Mouse (Mus musculus) embryonic facial prominence, embryonic 13.5 days (tissue): Measurements from ENCODE around the gene Prickle3. TPM values are rescaled to one million over a fixed set of nuclear protein-coding genes. Genes with fewer than 3 reads are reported as not detected.

Source experiments
- ATAC-seq: fragments of 200-750 bp; cut with Nextera tagmentation; 2 replicates; pipeline ENCODE4 v1.8.0; 2017; ENCODE audit warnings: low read depth; ENCODE audit not compliant: insufficient number of reproducible peaks, insufficient read depth, low FRiP score, low TSS enrichment
- H3K27ac ChIP-seq: fragments of 300-500 bp; sonication (generic); 2 replicates; pipeline ENCODE4 v1.5.1; 2015; ENCODE audit warnings: moderate library complexity, mild to moderate bottlenecking, inconsistent platforms
- H3K27me3 ChIP-seq: fragments of 300-500 bp; sonication (generic); 2 replicates; pipeline ENCODE4 v1.6.1; 2015; ENCODE audit warnings: mild to moderate bottlenecking, inconsistent platforms
- H3K36me3 ChIP-seq: fragments of 300-500 bp; sonication (generic); 2 replicates; pipeline ENCODE4 v1.6.1; 2015; ENCODE audit warnings: mild to moderate bottlenecking, inconsistent platforms
- H3K4me1 ChIP-seq: fragments of 300-500 bp; sonication (generic); 2 replicates; pipeline ENCODE4 v1.6.1; 2015; ENCODE audit warnings: inconsistent platforms
- H3K4me2 ChIP-seq: fragments of 300-500 bp; sonication (generic); 2 replicates; pipeline ENCODE4 v1.6.1; 2015; ENCODE audit warnings: moderate library complexity, mild to moderate bottlenecking, inconsistent platforms
- H3K4me3 ChIP-seq: fragments of 300-500 bp; sonication (generic); 2 replicates; pipeline ENCODE4 v1.5.1; 2015; ENCODE audit warnings: mild to moderate bottlenecking, inconsistent platforms
- H3K9ac ChIP-seq: fragments of 300-500 bp; sonication (generic); 2 replicates; pipeline ENCODE4 v1.6.1; 2015; ENCODE audit warnings: mild to moderate bottlenecking, inconsistent platforms
- H3K9me3 ChIP-seq: fragments of 300-500 bp; sonication (generic); 2 replicates; pipeline ENCODE4 v1.6.1; 2016; ENCODE audit warnings: inconsistent platforms
- WGBS: fragments of 180-500 bp; shearing (Covaris S2); methylation state at CpG from one replicate; pipeline ENCODE4 v1.1.7; 2015; ENCODE audit warnings: mixed read lengths; 5-methylcytosine and 5-hydroxymethylcytosine counted together
- polyA plus RNA-seq: library from polyadenylated mRNA; unstranded; fragments of >200 nt; fragmentation: Nextera tagmentation; extraction: Ambion mirVana; gene quantifications from 2 replicates; pipeline ENCODE4 v1.2.1, GENCODE M21; 2015

Prickle3 gene
- polyA plus RNA-seq, result 9.9 and 11.8 TPM in 2 replicates

DNA sequence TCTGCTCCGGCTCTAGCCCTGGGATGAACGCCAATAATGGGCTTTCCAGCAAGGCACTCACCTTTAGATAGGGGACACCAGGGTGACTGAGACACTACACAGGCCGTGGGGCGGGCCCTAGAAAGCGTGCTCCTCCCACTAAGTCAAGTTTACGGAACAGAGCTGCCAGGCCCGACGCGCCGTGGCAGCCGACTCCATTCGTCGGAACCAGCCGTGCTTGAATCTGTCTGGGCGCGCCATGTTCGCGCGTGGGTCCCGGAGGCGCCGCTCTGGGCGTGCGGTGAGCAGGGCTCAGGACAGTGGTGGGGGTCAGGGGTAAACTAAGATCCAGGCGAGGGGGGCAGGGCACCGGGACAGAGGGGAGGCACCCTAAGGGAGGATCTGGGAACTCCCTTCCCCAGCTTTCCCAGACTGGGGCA is at the start of gene Prickle3:
TSS of gene Prickle3 (plus strand) at position 40 of the 419 bp plus-strand sequence.
- 0 out of 2 replicates have a peak, but pooled peaks have one; percentile 50 for ATAC-seq
- Histone ChIP-seq H3K9ac (peak within 1 kb of the TSS; percentile 74), H3K4me3 (peak within 1 kb of the TSS; percentile 50), H3K9me3 (no peaks in the 10 kb centered on the region), H3K27ac (peak within 1 kb of the TSS; percentile 69), H3K4me2 (peak within 1 kb of the TSS; percentile 61), H3K36me3 (no peaks in the 10 kb centered on the region), H3K4me1 (0 out of 2 replicates have a peak, but pooled peaks cover 7% of the 10 kb centered on the region), H3K27me3 (no peaks in the 10 kb centered on the region)
- WGBS, result 27% methylated on average over 26 of the region's 26 CpGs

DNA sequence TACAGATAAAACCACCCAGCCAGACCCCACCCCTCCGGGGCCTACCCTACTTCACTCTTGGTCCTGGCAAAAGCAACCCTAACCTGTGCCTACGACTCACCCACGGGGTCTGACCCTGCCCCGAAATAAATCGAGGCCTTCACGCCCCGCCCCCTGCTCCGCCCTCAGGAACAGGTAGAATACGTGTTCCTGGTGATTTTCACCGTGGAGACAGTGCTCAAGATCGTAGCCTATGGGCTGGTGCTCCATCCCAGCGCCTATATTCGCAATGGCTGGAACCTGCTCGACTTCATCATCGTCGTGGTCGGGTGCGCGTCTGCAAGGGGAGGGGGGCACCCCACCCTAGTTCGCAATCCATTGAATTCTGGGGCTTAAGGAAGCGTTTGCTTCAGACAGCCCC is 47.0 kb upstream of the Prickle3 start:
- peak overlapping the region; percentile 44 for H3K4me3 ChIP-seq
- ATAC-seq, result no peak
- H3K27ac ChIP-seq, result no peak overlapping the region
- peak overlapping the region; percentile 61; the same call in 1 of the 2 replicates for H3K9ac ChIP-seq
- peak overlapping the region; percentile 69 for H3K4me2 ChIP-seq
- H3K4me1 ChIP-seq, result no peaks in the 10 kb centered on the region
- no peaks in the 10 kb centered on the region for H3K9me3 ChIP-seq
- no peaks in the 10 kb centered on the region for H3K27me3 ChIP-seq
- H3K36me3 ChIP-seq, result no peaks in the 10 kb centered on the region
- 29% methylated on average over 21 of the region's 21 CpGs for WGBS

DNA sequence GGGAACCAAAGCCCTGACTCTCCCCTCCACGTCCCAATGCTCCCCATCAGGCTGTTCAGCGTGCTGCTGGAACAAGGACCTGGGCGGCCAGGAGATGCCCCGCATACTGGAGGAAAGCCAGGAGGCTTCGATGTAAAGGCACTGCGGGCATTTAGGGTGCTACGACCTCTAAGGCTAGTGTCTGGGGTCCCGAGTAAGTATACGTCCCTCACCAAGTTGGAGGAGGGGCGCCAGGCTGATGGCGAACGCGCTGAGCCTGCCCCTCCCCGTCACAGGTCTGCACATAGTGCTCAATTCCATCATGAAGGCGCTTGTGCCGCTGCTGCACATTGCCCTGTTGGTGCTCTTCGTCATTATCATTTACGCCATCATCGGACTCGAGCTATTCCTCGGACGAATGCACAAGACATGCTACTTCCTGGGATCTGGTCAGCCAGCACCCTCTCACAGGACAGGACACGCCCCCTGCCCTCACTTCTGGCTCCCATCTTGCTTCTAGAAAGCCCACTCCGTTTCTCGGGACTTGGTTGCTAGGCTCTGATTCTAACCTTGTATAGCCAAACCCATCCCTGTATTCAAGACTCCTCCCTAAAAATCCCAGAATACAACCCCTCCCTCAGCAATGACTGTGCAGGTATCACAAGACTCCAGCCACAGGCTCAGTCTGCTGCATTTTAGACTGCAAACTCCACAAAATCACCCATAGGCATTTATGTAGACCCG is 46.4 kb upstream of the Prickle3 start:
- ATAC-seq, result no peak
- peak overlapping the region; percentile 61 for H3K9ac ChIP-seq

GRCm38 (mm10) chrX:7617889-7618551 is 39.0 kb upstream of the Prickle3 start:
- 81% methylated on average over 12 of the region's 12 CpGs for WGBS
- H3K4me1 ChIP-seq, result no peaks in the 10 kb centered on the region
- no peak overlapping the region for H3K27ac ChIP-seq
- H3K9me3 ChIP-seq, result no peaks in the 10 kb centered on the region
- H3K9ac ChIP-seq, result no peak overlapping the region
- H3K27me3 ChIP-seq, result no peaks in the 10 kb centered on the region
- H3K4me3 ChIP-seq, result no peak overlapping the region
- H3K36me3 ChIP-seq, result no peaks in the 10 kb centered on the region
- no peak for ATAC-seq
- H3K4me2 ChIP-seq, result no peak overlapping the region

More for the DNA sequence above, 46.4 kb upstream of the Prickle3 start:
- H3K27me3 ChIP-seq, result no peaks in the 10 kb centered on the region
- WGBS, result 28% methylated on average over 26 of the region's 26 CpGs
- H3K9me3 ChIP-seq, result no peaks in the 10 kb centered on the region
- no peaks in the 10 kb centered on the region for H3K36me3 ChIP-seq
- H3K4me1 ChIP-seq, result no peaks in the 10 kb centered on the region
- no peak overlapping the region for H3K27ac ChIP-seq
- H3K4me3 ChIP-seq, result peak overlapping the region; percentile 44
- H3K4me2 ChIP-seq, result peak overlapping the region; percentile 69

- Histone ChIP-seq H3K4me2 (no peak overlapping the region), H3K9me3 (no peaks in the 10 kb centered on the region), H3K27me3 (no peaks in the 10 kb centered on the region), H3K4me1 (no peaks in the 10 kb centered on the region), H3K9ac (no peak overlapping the region), H3K27ac (no peak overlapping the region), H3K4me3 (no peak overlapping the region), H3K36me3 (no peaks in the 10 kb centered on the region)
- no peak for ATAC-seq
- WGBS, result 87% methylated on average over 6 of the region's 6 CpGs
These were observed 24.5 kb upstream of the Prickle3 start for GRCm38 (mm10) chrX:7632560-7632959.

DNA sequence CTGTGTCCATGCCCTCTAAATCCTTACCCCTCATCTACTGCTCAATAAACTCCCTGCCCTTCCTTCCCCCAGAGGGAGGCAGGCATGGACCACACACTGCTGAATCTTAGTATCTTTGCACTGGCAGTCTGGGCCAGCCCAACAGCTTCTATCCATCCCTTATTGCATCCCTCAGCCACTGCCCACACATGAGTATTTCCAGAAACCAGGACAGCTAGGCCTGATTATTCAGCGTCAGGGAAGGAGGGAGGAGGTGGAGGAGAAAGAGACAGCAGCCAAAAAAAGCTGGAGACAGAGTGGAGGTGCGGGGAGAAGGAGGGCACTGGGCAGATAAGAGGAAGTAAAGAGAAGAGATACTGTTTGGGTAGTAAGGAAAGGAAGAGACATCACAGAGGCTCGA is 22.0 kb upstream of the Prickle3 start:
- no peaks in the 10 kb centered on the region for H3K9me3 ChIP-seq
- H3K27me3 ChIP-seq, result peaks cover 13% of the 10 kb centered on the region
- 63% methylated on average over 3 of the region's 3 CpGs for WGBS
- no peak overlapping the region for H3K9ac ChIP-seq
- no peak overlapping the region for H3K4me2 ChIP-seq
- no peaks in the 10 kb centered on the region for H3K4me1 ChIP-seq
- ATAC-seq, result no peak
- no peak overlapping the region for H3K27ac ChIP-seq
- H3K36me3 ChIP-seq, result no peaks in the 10 kb centered on the region
- no peak overlapping the region for H3K4me3 ChIP-seq

DNA sequence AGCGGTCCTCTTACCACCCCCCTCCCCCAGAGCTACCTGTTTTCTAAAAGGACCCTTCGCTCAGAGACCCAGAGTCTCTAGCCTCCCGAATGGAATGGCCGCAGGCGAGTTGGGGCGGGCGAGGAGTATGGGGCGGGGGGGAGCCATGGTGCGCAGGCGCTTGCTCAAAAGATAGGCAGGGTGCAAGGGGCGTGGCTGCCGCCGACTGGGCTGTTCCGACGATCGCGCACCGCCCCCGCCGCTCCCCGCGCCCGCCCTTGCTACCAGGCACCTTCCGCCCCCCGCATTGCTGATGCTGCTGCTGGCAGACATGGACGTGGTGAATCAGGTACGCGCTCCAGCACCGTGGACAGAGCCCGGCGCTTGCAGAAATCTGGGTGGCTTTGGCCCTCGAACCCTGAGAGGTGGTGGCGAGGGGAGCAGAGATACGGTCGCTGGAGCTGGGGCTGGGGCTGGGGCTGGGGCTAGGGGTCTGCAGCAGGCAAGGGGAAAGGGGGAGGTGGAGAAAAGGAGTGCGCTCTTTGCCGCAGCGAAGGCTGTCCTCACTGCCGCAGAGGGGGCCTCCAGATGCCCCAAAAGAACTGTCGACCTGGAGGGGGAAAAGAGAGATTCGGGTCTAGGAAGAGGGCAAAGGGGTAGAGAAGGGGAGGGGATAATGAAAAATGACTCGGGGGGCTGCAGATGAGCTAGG is 18.5 kb upstream of the Prickle3 start, which contains the start of gene Syp:
TSS of gene Syp (plus strand) at position 71 of the 691 bp plus-strand sequence.
- Histone ChIP-seq H3K4me3 (peak within 1 kb of the TSS; percentile 31), H3K4me2 (peak within 1 kb of the TSS; percentile 55), H3K36me3 (no peaks in the 10 kb centered on the region), H3K4me1 (no peaks in the 10 kb centered on the region), H3K27me3 (peaks cover 22% of the 10 kb centered on the region), H3K9ac (no peak within 1 kb of the TSS), H3K27ac (no peak within 1 kb of the TSS), H3K9me3 (no peaks in the 10 kb centered on the region)
- WGBS, result 22% methylated on average over 42 of the region's 42 CpGs
- ATAC-seq, result peak; percentile 67

GRCm38 (mm10) chrX:7639536-7640325 is 17.3 kb upstream of the Prickle3 start:
- Histone ChIP-seq H3K4me2 (no peak overlapping the region), H3K36me3 (no peaks in the 10 kb centered on the region), H3K4me1 (no peaks in the 10 kb centered on the region), H3K9me3 (no peaks in the 10 kb centered on the region), H3K9ac (no peak overlapping the region), H3K27me3 (peaks cover 22% of the 10 kb centered on the region), H3K4me3 (no peak overlapping the region), H3K27ac (no peak overlapping the region)
- 0 out of 2 replicates have a peak, but pooled peaks have one; percentile 27 for ATAC-seq
- WGBS, result 26% methylated on average over 13 of the region's 13 CpGs

GRCm38 (mm10) chrX:7640785-7641184 is 16.3 kb upstream of the Prickle3 start:
- WGBS, result 47% methylated on average over 12 of the region's 12 CpGs
- H3K4me1 ChIP-seq, result no peaks in the 10 kb centered on the region
- H3K27ac ChIP-seq, result no peak overlapping the region
- no peak overlapping the region for H3K4me3 ChIP-seq
- H3K27me3 ChIP-seq, result peaks cover 22% of the 10 kb centered on the region
- no peak overlapping the region for H3K4me2 ChIP-seq
- H3K36me3 ChIP-seq, result no peaks in the 10 kb centered on the region
- H3K9ac ChIP-seq, result no peak overlapping the region
- ATAC-seq, result no peak
- H3K9me3 ChIP-seq, result no peaks in the 10 kb centered on the region

- WGBS, result 15% methylated on average over 5 of the region's 5 CpGs
- Histone ChIP-seq H3K9ac (no peak overlapping the region), H3K27me3 (peaks cover 8% of the 10 kb centered on the region), H3K9me3 (no peaks in the 10 kb centered on the region), H3K36me3 (no peaks in the 10 kb centered on the region), H3K4me3 (no peak overlapping the region), H3K4me2 (no peak overlapping the region), H3K4me1 (no peaks in the 10 kb centered on the region), H3K27ac (no peak overlapping the region)
- no peak for ATAC-seq
These were observed 11.7 kb upstream of the Prickle3 start for GRCm38 (mm10) chrX:7645349-7645748.
